Mouse (Mus musculus): ENCODE data around the gene Olfr559. TPM values are rescaled to one million over a fixed set of nuclear protein-coding genes. Genes with fewer than 3 reads are reported as not detected.

Olfr559 gene
- total RNA-seq (2014; fragmentation: Nextera tagmentation) (not detected in 2 replicates), total RNA-seq (2017) (not detected in 2 replicates), polyA plus RNA-seq (2012) (not detected in 2 replicates)

DNA sequence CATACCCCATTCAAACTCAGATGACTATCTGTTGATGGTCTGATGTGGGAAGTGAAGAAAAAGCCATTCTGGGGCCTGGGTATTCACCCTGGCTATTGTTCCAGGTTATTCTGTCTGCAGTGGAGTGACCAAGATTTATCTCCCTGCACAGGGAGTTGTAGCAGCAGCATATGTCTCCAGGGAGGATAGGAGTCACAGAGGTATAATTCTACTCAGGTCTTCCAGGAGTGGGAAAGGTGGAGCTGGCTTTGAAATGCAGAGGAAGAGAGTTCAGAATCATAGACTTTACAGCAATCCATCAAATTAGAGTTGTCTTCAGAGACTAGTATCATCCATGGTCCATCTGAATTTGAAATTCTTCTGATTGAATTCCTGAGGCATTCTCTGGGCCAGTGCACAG is at the start of gene Olfr559:
Olfr559 (minus strand) TSS at position 101 of the 400 bp plus-strand sequence.
- TF ChIP-seq POLR2AphosphoS5 (IDR thresholded peaks at IDR 0.05; ENCODE audit: insufficient replicate concordance, low read depth, low read length) (no peak), GATA1 (IDR thresholded peaks at IDR 0.05; ENCODE audit: borderline replicate concordance, low read length) (no peak), CTCF (IDR thresholded peaks at IDR 0.05; ENCODE audit: low read depth, low read length) (no peak), GATA2 (IDR thresholded peaks at IDR 0.05; ENCODE audit: borderline replicate concordance, low read depth, low read length) (no peak), TAL1 (conservative IDR thresholded peaks at IDR 0.05; ENCODE audit: low read depth, low read length) (no peak)
- Histone ChIP-seq H3K27me3 (ENCODE audit: insufficient read depth, low read length) (no peaks in the 10 kb centered on the region), H3K36me3 (replicated peaks) (no peaks in the 10 kb centered on the region), H3K4me3 (ENCODE audit: low read depth, low read length) (no peak within 1 kb of the TSS), H3K9me3 (replicated peaks) (no peaks in the 10 kb centered on the region), H3K4me1 (ENCODE audit: insufficient read depth, low read depth, low read length) (no peaks in the 10 kb centered on the region)
- no peak for DNase-seq (ENCODE audit: low spot score)
- no peak for ATAC-seq (ENCODE audit: extremely low read depth, insufficient number of reproducible peaks, low FRiP score, poor library complexity, severe bottlenecking)

DNA sequence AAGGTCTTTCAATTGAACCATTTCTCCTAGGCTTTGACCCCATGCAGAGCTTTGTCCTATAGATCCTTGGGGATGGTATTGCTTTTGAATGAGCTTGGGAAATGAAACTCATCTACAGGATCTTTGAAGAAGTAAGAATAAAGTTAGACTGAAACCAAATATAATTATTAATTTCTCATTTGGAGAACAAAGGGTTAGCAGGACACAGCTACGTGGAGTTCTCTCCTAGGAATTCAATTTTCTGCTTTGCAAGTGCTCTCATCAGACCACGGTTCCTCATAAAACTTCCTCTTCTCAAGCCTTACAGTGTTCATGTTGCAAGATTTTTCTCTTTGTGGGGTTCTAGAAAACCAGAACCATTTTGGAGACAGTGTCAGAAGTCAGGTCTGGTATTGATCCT is 43.6 kb upstream of the Olfr559 start, which contains the start of gene Olfr561:
Olfr561 (plus strand) TSS at position 301 of the 400 bp plus-strand sequence.
- ATAC-seq (ENCODE audit: extremely low read depth, insufficient number of reproducible peaks, low FRiP score, poor library complexity, severe bottlenecking) = no peak

DNA sequence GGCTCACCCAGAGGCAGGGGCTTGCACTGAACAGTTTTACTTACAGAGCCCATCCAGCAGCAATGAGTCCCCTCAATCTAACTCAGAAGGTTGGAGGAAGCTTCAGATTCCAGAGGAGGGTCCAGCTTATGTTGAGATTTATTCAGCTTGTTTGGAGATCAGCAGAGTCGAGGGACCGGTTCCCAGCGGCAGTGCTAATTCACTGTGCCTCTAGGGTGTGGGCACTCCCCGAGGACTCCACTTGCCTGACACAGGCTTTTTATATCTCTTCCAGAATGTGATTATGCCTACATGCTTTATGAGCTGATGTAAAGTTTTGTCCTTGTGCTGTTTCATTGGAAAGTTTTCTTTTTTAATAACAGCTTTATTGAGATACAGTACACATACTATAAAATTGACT is 32.0 kb upstream of the Olfr559 start, which contains the start of the genes Olfr560 and Olfr78:
Olfr560 (minus strand) TSS at position 101 of the 400 bp plus-strand sequence.
Olfr78 (minus strand) TSS at position 206 of the 400 bp plus-strand sequence.
- Histone ChIP-seq H3K36me3 (replicated peaks) (no peaks in the 10 kb centered on the region), H3K9me3 (replicated peaks) (no peaks in the 10 kb centered on the region), H3K4me3 (ENCODE audit: low read depth, low read length) (no peak within 1 kb of the TSS), H3K4me1 (ENCODE audit: insufficient read depth, low read depth, low read length) (no peaks in the 10 kb centered on the region), H3K27me3 (ENCODE audit: insufficient read depth, low read length) (no peaks in the 10 kb centered on the region)
- DNase-seq (ENCODE audit: low spot score) (no peak), ATAC-seq (ENCODE audit: extremely low read depth, insufficient number of reproducible peaks, low FRiP score, poor library complexity, severe bottlenecking) (no peak)
- TF ChIP-seq GATA2 (IDR thresholded peaks at IDR 0.05; ENCODE audit: borderline replicate concordance, low read depth, low read length) (no peak), POLR2AphosphoS5 (IDR thresholded peaks at IDR 0.05; ENCODE audit: insufficient replicate concordance, low read depth, low read length) (no peak), TAL1 (conservative IDR thresholded peaks at IDR 0.05; ENCODE audit: low read depth, low read length) (no peak), CTCF (IDR thresholded peaks at IDR 0.05; ENCODE audit: low read depth, low read length) (no peak), GATA1 (IDR thresholded peaks at IDR 0.05; ENCODE audit: borderline replicate concordance, low read length) (no peak)

More for the DNA sequence above, 43.6 kb upstream of the Olfr559 start, which contains the start of gene Olfr561:
- no peaks in the 10 kb centered on the region for H3K9me3 ChIP-seq (replicated peaks)
- H3K4me1 ChIP-seq (ENCODE audit: insufficient read depth, low read depth, low read length) = no peaks in the 10 kb centered on the region
- H3K36me3 ChIP-seq (replicated peaks) = no peaks in the 10 kb centered on the region
- TF ChIP-seq TAL1 (conservative IDR thresholded peaks at IDR 0.05; ENCODE audit: low read depth, low read length) = no peak
- TF ChIP-seq POLR2AphosphoS5 (IDR thresholded peaks at IDR 0.05; ENCODE audit: insufficient replicate concordance, low read depth, low read length) = no peak
- no peak for TF ChIP-seq GATA1 (IDR thresholded peaks at IDR 0.05; ENCODE audit: borderline replicate concordance, low read length)
- TF ChIP-seq CTCF (IDR thresholded peaks at IDR 0.05; ENCODE audit: low read depth, low read length) = no peak
- no peak for TF ChIP-seq GATA2 (IDR thresholded peaks at IDR 0.05; ENCODE audit: borderline replicate concordance, low read depth, low read length)
- DNase-seq (ENCODE audit: low spot score) = no peak
- no peak within 1 kb of the TSS for H3K4me3 ChIP-seq (ENCODE audit: low read depth, low read length)
- no peaks in the 10 kb centered on the region for H3K27me3 ChIP-seq (ENCODE audit: insufficient read depth, low read length)

DNA sequence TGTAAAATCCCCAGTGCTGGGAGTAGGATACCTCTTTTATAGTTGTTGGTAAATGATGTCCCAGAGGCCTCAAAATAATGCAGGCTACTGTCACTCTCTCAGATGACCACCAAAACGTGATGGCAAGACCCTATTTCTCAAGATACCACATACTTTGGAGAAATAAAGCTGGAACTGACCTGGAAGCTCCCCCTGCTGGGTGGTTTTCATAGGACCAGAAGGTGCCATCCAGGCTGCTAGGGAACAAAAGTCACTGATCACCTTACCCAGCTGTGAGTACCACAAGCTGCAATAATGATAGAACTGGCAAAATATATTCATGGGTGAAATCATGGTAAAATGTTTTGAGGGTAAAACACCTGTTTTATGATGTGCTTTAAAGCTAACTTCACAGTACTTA is 24.8 kb upstream of the Olfr559 start:
- Histone ChIP-seq H3K9me3 (replicated peaks) (no peaks in the 10 kb centered on the region), H3K4me1 (ENCODE audit: insufficient read depth, low read depth, low read length) (no peaks in the 10 kb centered on the region), H3K27me3 (ENCODE audit: insufficient read depth, low read length) (no peaks in the 10 kb centered on the region), H3K4me3 (ENCODE audit: low read depth, low read length) (no peak overlapping the region), H3K36me3 (replicated peaks) (no peaks in the 10 kb centered on the region)
- no peak for ATAC-seq (ENCODE audit: extremely low read depth, insufficient number of reproducible peaks, low FRiP score, poor library complexity, severe bottlenecking)
- TF ChIP-seq CTCF (IDR thresholded peaks at IDR 0.05; ENCODE audit: low read depth, low read length) = no peak
- no peak for TF ChIP-seq TAL1 (conservative IDR thresholded peaks at IDR 0.05; ENCODE audit: low read depth, low read length)
- TF ChIP-seq GATA1 (IDR thresholded peaks at IDR 0.05; ENCODE audit: borderline replicate concordance, low read length) = no peak
- no peak for TF ChIP-seq GATA2 (IDR thresholded peaks at IDR 0.05; ENCODE audit: borderline replicate concordance, low read depth, low read length)
- TF ChIP-seq POLR2AphosphoS5 (IDR thresholded peaks at IDR 0.05; ENCODE audit: insufficient replicate concordance, low read depth, low read length) = no peak
- no peak for DNase-seq (ENCODE audit: low spot score)

DNA sequence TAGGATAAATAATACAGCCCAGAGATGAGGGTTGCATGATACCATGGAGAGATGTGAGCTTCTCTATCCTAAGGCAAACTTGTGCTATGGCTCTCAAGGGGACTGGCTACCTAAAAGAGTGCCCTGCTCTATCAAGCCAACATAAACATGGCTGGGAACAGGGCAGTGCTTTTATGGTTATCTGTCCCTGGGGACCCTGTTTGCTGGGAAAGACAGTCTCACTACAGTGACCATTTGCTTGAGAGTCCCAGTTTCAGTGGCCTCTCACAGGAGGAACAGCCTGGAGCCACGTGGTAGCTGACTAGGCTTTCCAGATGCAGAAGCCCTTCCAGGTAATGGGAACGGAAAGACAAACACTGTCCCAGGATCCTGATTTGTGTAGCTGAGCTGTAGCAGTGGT is 10.4 kb upstream of the Olfr559 start:
- DNase-seq (ENCODE audit: low spot score) (no peak), ATAC-seq (ENCODE audit: extremely low read depth, insufficient number of reproducible peaks, low FRiP score, poor library complexity, severe bottlenecking) (no peak)
- Histone ChIP-seq H3K4me3 (ENCODE audit: low read depth, low read length) (no peak overlapping the region), H3K27me3 (ENCODE audit: insufficient read depth, low read length) (no peaks in the 10 kb centered on the region), H3K36me3 (replicated peaks) (no peaks in the 10 kb centered on the region), H3K9me3 (replicated peaks) (no peaks in the 10 kb centered on the region), H3K4me1 (ENCODE audit: insufficient read depth, low read depth, low read length) (no peaks in the 10 kb centered on the region)
- TF ChIP-seq GATA1 (IDR thresholded peaks at IDR 0.05; ENCODE audit: borderline replicate concordance, low read length) (no peak), TAL1 (conservative IDR thresholded peaks at IDR 0.05; ENCODE audit: low read depth, low read length) (no peak), GATA2 (IDR thresholded peaks at IDR 0.05; ENCODE audit: borderline replicate concordance, low read depth, low read length) (no peak), CTCF (IDR thresholded peaks at IDR 0.05; ENCODE audit: low read depth, low read length) (no peak), POLR2AphosphoS5 (IDR thresholded peaks at IDR 0.05; ENCODE audit: insufficient replicate concordance, low read depth, low read length) (no peak)

DNA sequence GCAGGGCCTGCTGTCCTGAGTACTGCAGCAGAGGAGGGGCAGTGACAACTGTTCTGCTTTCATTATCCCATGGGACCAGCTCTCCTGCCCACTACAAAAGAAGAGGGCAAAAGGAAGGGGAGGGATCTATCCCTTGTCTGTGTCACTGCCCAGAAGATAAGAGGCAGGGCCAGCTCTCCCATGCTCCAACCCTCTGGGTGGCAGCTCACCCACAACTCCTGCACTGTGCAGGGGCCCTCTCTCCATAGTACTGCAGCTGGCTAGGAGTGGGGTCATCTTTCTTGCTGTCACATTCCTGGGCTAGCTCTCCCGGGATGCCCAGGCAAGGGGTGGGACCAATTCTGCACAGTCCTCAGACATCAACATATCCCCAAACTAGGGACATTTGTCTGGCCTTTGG is 6.5 kb upstream of the Olfr559 start:
- no peaks in the 10 kb centered on the region for H3K4me1 ChIP-seq (ENCODE audit: insufficient read depth, low read depth, low read length)

More for the DNA sequence above, 6.5 kb upstream of the Olfr559 start:
- no peak overlapping the region for H3K4me3 ChIP-seq (ENCODE audit: low read depth, low read length)
- H3K36me3 ChIP-seq (replicated peaks) = no peaks in the 10 kb centered on the region
- no peak for DNase-seq (ENCODE audit: low spot score)
- H3K9me3 ChIP-seq (replicated peaks) = no peaks in the 10 kb centered on the region
- no peaks in the 10 kb centered on the region for H3K27me3 ChIP-seq (ENCODE audit: insufficient read depth, low read length)
- ATAC-seq (ENCODE audit: extremely low read depth, insufficient number of reproducible peaks, low FRiP score, poor library complexity, severe bottlenecking) = no peak
- TF ChIP-seq GATA1 (IDR thresholded peaks at IDR 0.05; ENCODE audit: borderline replicate concordance, low read length) (no peak), TAL1 (conservative IDR thresholded peaks at IDR 0.05; ENCODE audit: low read depth, low read length) (no peak), POLR2AphosphoS5 (IDR thresholded peaks at IDR 0.05; ENCODE audit: insufficient replicate concordance, low read depth, low read length) (no peak), CTCF (IDR thresholded peaks at IDR 0.05; ENCODE audit: low read depth, low read length) (no peak), GATA2 (IDR thresholded peaks at IDR 0.05; ENCODE audit: borderline replicate concordance, low read depth, low read length) (no peak)
